Mouse (Mus musculus) layer of hippocampus, adult 18-20 months (tissue): ENCODE measurements at regions not wholly inside any gene's neighbourhood (a gene's known extent, or its start where the extent isn't known, plus 50 kb on each side); places are given as distances from the start of the nearest gene placed in this dataset.

Experiments used
- DNase-seq, 2 experiments: peaks; one replicate each; pipeline ENCODE4 v3.0.0; 2022; ENCODE audit warnings: low spot score in 2 of 2

- DNase-seq = no peak
Measured at GRCm38 (mm10) chr4:12273369-12273768, 101.6 kb upstream of the Fam92a start.

DNA sequence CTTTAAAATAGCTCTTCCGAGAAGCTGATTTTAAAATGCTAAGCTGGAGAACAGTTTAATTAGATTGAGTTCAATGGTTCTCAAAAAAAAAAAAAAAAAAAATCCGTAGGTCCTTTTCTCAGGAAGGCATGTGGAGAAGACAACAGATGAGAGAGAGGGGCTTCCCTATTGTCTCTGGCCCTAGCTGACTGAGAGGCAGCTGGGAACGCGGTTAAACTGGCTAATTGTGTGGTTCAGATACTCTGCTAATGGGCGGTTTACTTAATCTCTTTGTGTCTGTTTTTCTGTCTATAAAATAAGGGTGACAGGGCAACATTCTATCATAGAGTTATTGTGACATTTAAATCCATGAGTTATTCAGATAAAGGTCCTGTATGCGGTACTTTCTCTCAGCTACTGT lies 101.1 kb upstream of the Fam92a start:
- no peak for DNase-seq

- no peak for DNase-seq
Measured at GRCm38 (mm10) chr4:12272378-12272777, 100.6 kb upstream of the Fam92a start.

DNA sequence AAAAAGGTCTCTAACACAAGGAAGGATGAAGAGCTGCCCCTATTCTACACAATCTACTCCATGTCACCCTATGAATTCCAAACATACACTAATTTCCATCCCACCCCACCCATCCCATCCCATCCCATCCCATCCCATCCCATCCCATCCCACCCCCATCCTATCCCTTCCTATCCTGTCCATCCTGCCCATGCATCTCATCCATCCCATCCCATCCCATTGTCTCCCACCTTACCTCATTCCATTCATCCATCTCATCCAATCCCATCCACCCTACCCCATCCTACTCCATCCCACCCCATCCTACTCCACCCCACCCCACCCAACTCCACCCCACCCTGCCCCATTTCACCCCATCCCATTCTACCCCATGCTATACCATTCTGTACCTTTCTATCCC lies 91.9 kb upstream of the Fam92a start:
- no peak for DNase-seq

DNA sequence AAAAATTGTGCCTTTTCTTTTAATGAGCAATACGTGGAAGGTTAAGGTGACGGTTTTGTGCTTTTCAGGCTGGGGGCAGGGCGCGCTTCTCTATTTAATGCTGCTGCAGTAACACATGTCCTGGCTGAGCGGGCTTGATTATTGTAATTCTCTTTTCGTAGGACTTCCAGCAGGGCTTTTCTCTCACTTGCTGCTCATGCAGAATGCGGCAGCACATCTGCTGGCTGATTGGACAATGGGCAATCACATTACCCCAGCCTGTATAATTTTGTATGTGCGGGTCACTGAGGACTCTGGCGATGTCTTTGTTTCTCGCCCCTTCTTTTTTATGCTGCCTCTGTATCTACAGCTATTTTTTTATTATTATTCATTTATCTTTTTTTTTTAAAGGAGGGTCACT lies 91.4 kb upstream of the Fam92a start:
- peak in 1 of 2 experiments; percentile 9 for DNase-seq

DNA sequence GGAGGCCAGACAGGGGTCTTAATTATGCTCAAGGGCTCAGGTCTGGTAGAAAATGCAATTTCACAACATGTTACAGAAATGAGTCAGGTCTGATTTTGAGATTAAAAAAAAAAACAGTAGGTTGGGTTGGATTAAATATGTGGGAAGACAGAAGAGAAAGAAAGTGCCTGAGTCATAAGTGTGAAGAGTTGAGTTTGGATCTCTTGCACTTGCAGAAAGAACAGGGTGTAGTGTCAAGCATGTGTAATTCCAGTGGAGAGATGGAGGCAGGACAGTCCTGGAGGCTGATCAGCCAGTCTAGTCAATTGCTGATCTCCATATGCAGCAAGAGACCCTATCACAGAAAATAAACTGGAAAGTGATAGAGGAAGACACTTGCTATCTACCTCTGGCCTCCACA lies 76.2 kb upstream of the Fam92a start:
- DNase-seq = no peak

DNA sequence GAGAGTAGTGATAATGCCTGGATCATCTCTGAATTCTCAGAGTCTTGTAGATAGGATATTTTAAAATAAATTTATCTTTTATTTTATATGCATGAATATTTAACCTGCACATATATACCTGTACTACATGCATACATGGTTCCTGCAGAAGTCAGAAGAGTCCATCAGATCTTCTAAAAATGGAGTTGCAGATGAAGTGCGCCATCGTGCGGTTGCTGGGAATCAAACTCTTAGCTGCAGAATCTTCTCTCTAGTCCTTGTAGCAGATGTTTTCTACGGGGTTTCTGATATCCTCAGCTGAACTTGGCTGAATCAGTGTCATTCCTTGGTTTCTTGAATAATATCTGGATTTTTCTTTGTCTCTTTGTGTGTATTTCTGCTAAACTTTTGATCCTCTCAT lies 74.8 kb upstream of the Fam92a start:
- no peak for DNase-seq

GRCm38 (mm10) chr4:12240941-12241571 lies 69.2 kb upstream of the Fam92a start:
- DNase-seq = peak; percentile 32 to 78

- peak in 1 of 2 experiments; percentile 67 for DNase-seq
Measured at GRCm38 (mm10) chr4:12230731-12231130, 58.9 kb upstream of the Fam92a start.
